Mouse (Mus musculus): ENCODE data around the gene Opa1. TPM values are rescaled to one million over a fixed set of nuclear protein-coding genes. Genes with fewer than 3 reads are reported as not detected.

Gene Opa1
- total RNA-seq (2021), result 100 to 1,000 TPM; 118 to 126 TPM

GRCm38 (mm10) chr16:29579167-29579786 is at the start of gene Opa1:
Gene Opa1 (plus strand): TSS chr16:29579334.
- peak; percentile 99 for DNase-seq

GRCm38 (mm10) chr16:29533641-29534040 is 45.5 kb upstream of the Opa1 start:
- no peak for DNase-seq

DNA sequence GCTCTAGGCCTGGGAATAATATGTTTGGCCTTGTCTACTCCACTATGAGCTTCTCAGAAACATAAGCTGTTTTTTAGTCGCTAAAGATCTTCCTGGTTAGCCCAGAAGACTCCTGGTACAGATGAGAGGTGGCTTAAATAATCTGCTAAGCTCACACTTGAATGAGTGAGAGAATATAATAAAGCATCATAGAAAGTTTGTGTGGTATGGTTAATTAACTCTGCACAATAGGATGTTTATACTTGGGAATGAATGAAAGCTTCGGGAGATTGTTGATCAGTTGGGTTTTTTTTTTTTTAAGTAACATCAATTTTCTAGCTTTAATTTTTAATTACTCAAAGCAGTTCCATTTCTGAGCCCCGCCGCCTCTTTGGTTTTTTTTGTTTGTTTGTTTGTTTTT is 43.3 kb upstream of the Opa1 start:
- DNase-seq, result no peak

GRCm38 (mm10) chr16:29536411-29537204 is 42.5 kb upstream of the Opa1 start:
- no peak for DNase-seq

DNA sequence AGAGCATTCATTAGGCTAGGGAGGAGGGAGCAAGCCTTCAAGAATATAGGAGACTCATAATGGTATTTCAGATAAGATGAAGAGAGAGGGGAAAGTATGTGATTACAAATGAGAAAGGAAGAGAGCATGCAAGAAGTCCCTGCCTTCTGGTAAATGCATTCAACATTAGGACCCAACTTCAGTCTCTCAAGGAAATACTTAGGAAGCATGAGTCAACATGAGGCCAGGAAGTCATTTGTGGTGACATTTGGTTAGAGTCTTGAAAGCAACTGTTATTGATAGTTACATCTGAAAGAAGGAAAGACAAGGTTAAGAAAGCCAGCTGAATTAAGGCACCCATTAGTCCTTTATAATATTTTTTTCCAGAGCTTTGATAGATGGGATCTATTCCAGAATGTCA is 39.2 kb upstream of the Opa1 start:
- no peak for DNase-seq

- no peak for DNase-seq
Observed at GRCm38 (mm10) chr16:29541261-29541683, 37.9 kb upstream of the Opa1 start.

DNA sequence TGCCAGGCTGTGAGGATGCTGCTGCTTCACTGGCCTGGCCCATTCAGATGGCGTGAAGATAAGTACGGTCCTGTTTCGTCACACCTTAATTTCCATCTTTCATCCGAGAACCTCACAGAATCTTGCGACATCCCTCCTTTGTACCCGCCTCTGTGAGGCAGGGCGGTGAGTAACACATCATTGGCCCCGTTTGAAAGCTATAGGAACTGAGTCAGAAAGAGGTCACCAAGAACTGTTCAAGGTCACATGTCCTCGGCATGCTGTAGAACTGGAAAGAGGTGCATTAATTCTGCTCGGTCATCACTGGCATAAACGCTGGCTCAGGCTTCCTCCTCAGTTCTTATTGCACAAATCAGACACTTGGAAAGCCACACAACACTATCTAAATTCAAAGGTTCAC is 34.3 kb upstream of the Opa1 start, which contains the start of gene Atp13a4:
Gene Atp13a4, minus strand, starts transcription at position 36 of the 400 bp plus-strand sequence.
- no peak for DNase-seq

- DNase-seq, result no peak
Observed at GRCm38 (mm10) chr16:29559667-29560066, 19.5 kb upstream of the Opa1 start.

DNA sequence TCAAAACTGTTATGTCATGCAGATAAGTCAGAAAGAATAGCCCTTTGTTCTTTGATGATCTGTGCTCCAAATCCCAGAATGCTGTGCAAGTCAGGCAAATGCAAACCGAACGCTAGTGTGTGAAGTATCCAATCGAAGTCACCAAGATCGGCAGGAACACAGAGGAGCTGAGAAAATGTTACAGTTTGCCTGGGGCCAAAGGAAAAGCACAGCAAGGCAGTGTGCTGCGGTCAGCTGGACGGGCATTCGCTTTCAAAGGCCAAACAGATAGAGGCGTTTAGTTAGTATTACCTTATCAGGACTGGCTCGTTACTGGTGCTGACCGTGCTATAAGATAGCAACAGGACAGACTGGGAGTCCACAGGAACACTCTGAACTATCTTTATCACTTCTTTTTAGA is 18.7 kb upstream of the Opa1 start:
- DNase-seq, result peak; percentile 8

- peak; percentile 58 for DNase-seq
Observed at GRCm38 (mm10) chr16:29560869-29561268, 18.3 kb upstream of the Opa1 start.

DNA sequence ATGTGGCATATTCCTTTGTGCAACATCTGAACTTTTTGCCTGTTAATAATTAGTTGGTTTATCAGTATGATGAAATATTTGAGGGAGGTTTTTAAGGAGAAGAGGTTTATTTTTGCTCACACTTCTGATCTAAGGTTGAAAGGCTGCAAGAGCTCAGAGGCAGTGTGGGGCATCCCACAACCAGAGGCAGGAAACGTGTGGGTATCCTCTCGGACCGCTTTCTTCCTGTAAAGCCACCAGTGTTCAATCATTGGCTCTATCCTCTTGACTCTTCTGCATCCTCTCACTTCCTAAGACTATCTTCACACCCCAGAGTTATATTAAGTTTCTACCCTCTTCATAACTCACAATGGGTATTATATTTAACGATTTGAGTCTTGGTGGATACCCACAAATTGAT is 5.1 kb upstream of the Opa1 start:
- DNase-seq, result no peak

GRCm38 (mm10) chr16:29575620-29576019 is 3.5 kb upstream of the Opa1 start:
- DNase-seq, result peak; percentile 10

- DNase-seq, result peak; percentile 8
Observed at GRCm38 (mm10) chr16:29579787-29580176, 648 bp downstream of the Opa1 start.

GRCm38 (mm10) chr16:29592171-29592570 is 13.0 kb downstream of the Opa1 start:
- DNase-seq, result no peak

GRCm38 (mm10) chr16:29597122-29597521 is 18.0 kb downstream of the Opa1 start:
- DNase-seq, result no peak

DNA sequence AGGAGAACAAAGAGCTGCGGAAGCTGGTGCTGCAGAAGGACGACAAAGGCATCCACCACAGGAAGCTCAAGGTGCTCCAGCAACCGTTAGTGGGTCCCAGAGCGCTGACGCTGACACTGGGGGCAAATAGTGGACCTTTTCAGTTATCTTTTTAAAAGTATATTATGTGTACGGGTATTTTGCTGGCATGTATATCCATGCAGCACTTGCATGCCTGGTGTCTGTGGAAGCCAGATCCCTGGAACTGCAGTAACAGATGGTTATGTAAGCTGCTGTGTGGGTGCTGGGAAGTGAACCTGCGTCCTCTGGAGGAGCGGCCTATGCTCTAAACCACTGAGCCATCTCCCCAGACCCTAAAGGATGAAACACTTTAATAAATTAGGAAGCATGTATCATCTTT is 26.4 kb downstream of the Opa1 start:
- DNase-seq, result no peak

- DNase-seq, result no peak
Observed at GRCm38 (mm10) chr16:29607131-29607530, 28.0 kb downstream of the Opa1 start.

- no peak for DNase-seq
Observed at GRCm38 (mm10) chr16:29614762-29615161, 35.6 kb downstream of the Opa1 start.

- DNase-seq, result no peak
Observed at GRCm38 (mm10) chr16:29629053-29629452, 49.9 kb downstream of the Opa1 start.

GRCm38 (mm10) chr16:29635780-29636179 is 56.6 kb downstream of the Opa1 start:
- DNase-seq, result no peak

DNA sequence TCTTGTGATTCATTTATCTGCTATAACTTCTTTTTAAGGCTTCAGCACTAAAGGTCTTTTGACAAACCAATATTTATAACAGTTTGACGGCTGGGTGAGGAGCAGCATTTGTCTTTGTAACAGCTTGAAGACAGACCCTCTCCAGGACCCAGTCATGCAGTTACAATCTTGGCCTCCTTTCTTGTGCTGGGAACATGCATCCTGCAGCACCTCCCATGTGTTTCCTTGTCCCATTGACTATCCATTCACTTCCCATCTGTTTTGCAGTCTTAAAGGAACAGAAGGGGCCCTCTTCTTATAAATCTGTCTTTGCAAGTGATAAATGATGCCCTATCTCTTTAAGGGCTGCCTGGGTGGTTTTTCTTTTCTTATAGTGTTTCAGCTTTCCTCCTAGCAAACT is 63.2 kb downstream of the Opa1 start:
- no peak for DNase-seq

DNA sequence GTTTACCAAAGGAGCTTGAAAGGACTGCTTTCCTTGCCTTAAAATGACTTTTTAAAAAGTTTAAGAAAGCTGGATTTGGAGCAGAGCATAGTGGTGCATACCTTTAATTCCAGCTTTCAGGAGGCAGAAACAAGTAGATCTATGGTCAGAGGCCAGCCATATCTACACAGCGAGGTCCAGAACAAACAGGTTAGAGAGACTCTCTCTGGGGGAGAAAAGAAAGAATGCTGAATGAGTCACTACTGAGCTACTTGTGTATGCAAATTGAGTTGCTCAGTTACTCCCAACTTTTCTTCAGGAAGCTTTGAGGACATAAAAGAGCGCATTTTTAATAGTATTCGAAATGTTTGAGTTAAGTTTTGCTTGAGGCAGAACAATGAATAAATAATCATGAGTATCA is 65.7 kb downstream of the Opa1 start:
- DNase-seq, result no peak

DNA sequence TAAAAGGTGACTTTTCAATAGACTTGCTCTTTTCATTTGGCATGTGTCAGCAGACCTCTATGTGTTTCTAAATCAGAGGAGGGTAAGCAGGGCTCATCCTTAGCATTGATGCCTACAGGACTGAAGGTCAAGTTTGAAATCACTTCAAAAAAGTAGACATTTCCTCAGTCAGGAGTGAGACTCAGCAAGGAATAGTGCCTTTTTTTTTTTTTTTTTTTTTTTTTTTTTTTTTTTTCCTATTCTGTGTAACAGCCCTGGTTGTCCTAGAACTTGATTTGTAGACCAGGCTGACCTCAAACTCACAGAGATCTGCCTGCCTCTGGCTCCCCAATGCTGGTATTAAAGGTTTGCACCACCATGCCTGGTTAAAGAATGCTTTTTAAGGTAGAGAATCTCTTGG is 67.1 kb downstream of the Opa1 start:
- DNase-seq, result no peak

GRCm38 (mm10) chr16:29656187-29656825 is 77.2 kb downstream of the Opa1 start:
- no peak for DNase-seq
